Comparison of ENCODE assay signal across 13 mouse cellular contexts in genomic region chr17:42909376-42909775, GRCm38 (mm10). TPM values are rescaled to one million over a fixed set of nuclear protein-coding genes. Genes with fewer than 3 reads are reported as not detected.
A peak's percentile ranks its signal among the peaks of the same experiment; 100 is the strongest.
DNase-seq lines count a peak whose midpoint lies in the region; ATAC-seq and TF ChIP-seq lines count a peak whose summit lies in the region.
"Had no signal": no experiment of that assay in that cellular context is flagged by ENCODE, and none has a peak within 500 bp of the region (broad histone marks: within the 10 kb centered on the region; RNA-seq: fewer than 3 reads in every experiment).

No protein-coding gene starts in this region.

- intact Hi-C loops in left cerebral cortex, postnatal 36 days (cut with DNase I), result no loop called here

- no peak for TF ChIP-seq POLR2A in cerebellum, adult 2 months (IDR thresholded peaks at IDR 0.05; ENCODE audit: borderline replicate concordance, insufficient read depth, low read length)

- peak; percentile 77 for DNase-seq in lung, postnatal 0 days (ENCODE audit: low spot score)
- no peak for DNase-seq in lung, postnatal 25 days (ENCODE audit: low spot score)
- DNase-seq in intestine, embryonic 14.5 days (ENCODE audit: low spot score), result peak; percentile 57
- DNase-seq in kidney, postnatal 10 days, result peak; percentile 26
- no peak for DNase-seq in cerebellum, adult 2 months
- DNase-seq in left cerebral cortex, postnatal 36 days (ENCODE audit: low spot score in 2 of 2), result no peak
- DNase-seq in layer of hippocampus, adult 9-11 months, result no peak
- DNase-seq: gastrocnemius, adult 2 months; thymus, postnatal 36 days had no signal

- 50% methylated on average over 9 of the region's 9 CpGs for WGBS in lung, postnatal 0 days
- 41% methylated on average over 9 of the region's 9 CpGs for WGBS in intestine, embryonic 14.5 days
- 47% methylated on average over 9 of the region's 9 CpGs for WGBS in stomach, embryonic 15.5 days
- 84% methylated on average over 9 of the region's 9 CpGs for WGBS in cerebellum, adult 2 months

- H3K27me3 ChIP-seq in lung, postnatal 0 days (replicated peaks; ENCODE audit: insufficient read depth, low read length), result no peaks in the 10 kb centered on the region
- no peaks in the 10 kb centered on the region for H3K27me3 ChIP-seq in intestine, embryonic 14.5 days (replicated peaks; ENCODE audit: control insufficient read depth, insufficient read depth, low read length)
- no peaks in the 10 kb centered on the region for H3K27me3 ChIP-seq in stomach, embryonic 15.5 days (replicated peaks)
- H3K27me3 ChIP-seq in cerebellum, adult 2 months (ENCODE audit: control insufficient read depth, insufficient read depth, low read length), result no peaks in the 10 kb centered on the region

- no peak overlapping the region for H3K9ac ChIP-seq in lung, postnatal 0 days (replicated peaks; ENCODE audit: low read depth)
- H3K9ac ChIP-seq in intestine, embryonic 14.5 days (ENCODE audit: low read length), result no peak overlapping the region
- no peak overlapping the region for H3K9ac ChIP-seq in stomach, embryonic 15.5 days

- H3K4me2 ChIP-seq in lung, postnatal 0 days (replicated peaks; ENCODE audit: low read depth, low read length), result no peak overlapping the region
- no peak overlapping the region for H3K4me2 ChIP-seq in intestine, embryonic 14.5 days (ENCODE audit: low read length)
- H3K4me2 ChIP-seq in stomach, embryonic 15.5 days, result no peak overlapping the region

- H3K36me3 ChIP-seq in lung, postnatal 0 days (ENCODE audit: insufficient read depth, low read length), result no peaks in the 10 kb centered on the region
- no peaks in the 10 kb centered on the region for H3K36me3 ChIP-seq in intestine, embryonic 14.5 days (ENCODE audit: control insufficient read depth, insufficient read depth, low read length)
- H3K36me3 ChIP-seq in stomach, embryonic 15.5 days, result no peaks in the 10 kb centered on the region

- H3K4me1 ChIP-seq in lung, postnatal 0 days (ENCODE audit: insufficient read depth, low read depth, low read length), result no peaks in the 10 kb centered on the region
- H3K4me1 ChIP-seq in intestine, embryonic 14.5 days (replicated peaks; ENCODE audit: control insufficient read depth, insufficient read depth, low read length), result no peaks in the 10 kb centered on the region; the same call in 1 of the 2 replicates
- no peaks in the 10 kb centered on the region for H3K4me1 ChIP-seq in stomach, embryonic 15.5 days
- no peaks in the 10 kb centered on the region for H3K4me1 ChIP-seq in cerebellum, adult 2 months (ENCODE audit: control insufficient read depth, insufficient read depth, low read length)

- H3K4me3 ChIP-seq in lung, postnatal 0 days (ENCODE audit: low read depth, low read length), result no peak overlapping the region
- H3K4me3 ChIP-seq in intestine, embryonic 14.5 days (ENCODE audit: low read depth, low read length), result no peak overlapping the region
- no peak overlapping the region for H3K4me3 ChIP-seq in stomach, embryonic 15.5 days (replicated peaks)
- no peak overlapping the region for H3K4me3 ChIP-seq in cerebellum, adult 2 months (replicated peaks; ENCODE audit: insufficient read depth, low read depth, low read length)
- H3K4me3 ChIP-seq: gastrocnemius, adult 2 months had no signal

- peak; percentile 75 for ATAC-seq in lung, postnatal 0 days
- ATAC-seq in intestine, embryonic 14.5 days (replicated peaks; ENCODE audit: low FRiP score, low TSS enrichment, low read depth), result peak; percentile 75
- ATAC-seq in stomach, embryonic 15.5 days (ENCODE audit: insufficient read depth, low FRiP score, low read depth), result peak; percentile 60
- ATAC-seq: activated CD4-positive, CD25-positive, alpha-beta regulatory T cell, adult 4 months; hindbrain, postnatal 0 days had no signal

- no peak for TF ChIP-seq CTCF in lung, postnatal 0 days (IDR thresholded peaks at IDR 0.05)
- TF ChIP-seq CTCF in cerebellum, adult 2 months (IDR thresholded peaks at IDR 0.05; ENCODE audit: borderline replicate concordance, insufficient read depth, low read depth, low read length), result no peak

- no peaks in the 10 kb centered on the region for H3K9me3 ChIP-seq in lung, postnatal 0 days (ENCODE audit: low read length)
- H3K9me3 ChIP-seq in intestine, embryonic 14.5 days (ENCODE audit: control insufficient read depth, low read length), result no peaks in the 10 kb centered on the region
- no peaks in the 10 kb centered on the region for H3K9me3 ChIP-seq in stomach, embryonic 15.5 days

- 0 out of 2 replicates have a peak, but pooled peaks have one; percentile 7 for TF ChIP-seq EP300 in lung, postnatal 0 days (IDR thresholded peaks at IDR 0.05)

- H3K27ac ChIP-seq in lung, postnatal 0 days (ENCODE audit: low read length), result peak overlapping the region; percentile 43; the same call in 1 of the 2 replicates
- H3K27ac ChIP-seq in intestine, embryonic 14.5 days (ENCODE audit: low read depth), result peak overlapping the region; percentile 74; the same call in 1 of the 2 replicates
- H3K27ac ChIP-seq in stomach, embryonic 15.5 days, result peak overlapping the region; percentile 84
- H3K27ac ChIP-seq in cerebellum, adult 2 months (ENCODE audit: insufficient read depth, low read length), result no peak overlapping the region
- H3K27ac ChIP-seq: gastrocnemius, adult 2 months; hindbrain, postnatal 0 days; macrophage had no signal

RNA-seq across cellular contexts. Expression of gene Cd2ap, which starts 32.9 kb away (rescaled TPM):
- 23.1 and 27.3 TPM in 2 replicates for polyA plus RNA-seq in lung, postnatal 0 days (2015; fragmentation: Nextera tagmentation; extraction: Ambion mirVana)
- polyA plus RNA-seq in intestine, embryonic 14.5 days (2014; fragmentation: Nextera tagmentation; extraction: Ambion mirVana), result 37.6 and 40.4 TPM in 2 replicates
- polyA plus RNA-seq in stomach, embryonic 15.5 days (2015; fragmentation: Nextera tagmentation; extraction: Ambion mirVana), result 37.4 and 45.7 TPM in 2 replicates
- polyA plus RNA-seq in cerebellum, adult 2 months (2012; rRNA removed), result 19.3 and 20.1 TPM in 2 replicates
- 10 to 100 TPM; 16.9 to 26.4 TPM for total RNA-seq in left cerebral cortex, postnatal 36 days (2021)

Comparison
In these comparisons a context has a peak if more than half of its experiments do, and no peak if none do; other contexts are left out.
1. DNase-seq: peak in lung, postnatal 0 days (single experiment), intestine, embryonic 14.5 days (single experiment) and kidney, postnatal 10 days (single experiment); none in lung, postnatal 25 days (single experiment), cerebellum, adult 2 months (0 of 2), left cerebral cortex, postnatal 36 days (0 of 2) and layer of hippocampus, adult 9-11 months (single experiment).
2. Peak in every context shown above with its lines, with median percentiles within 50 percentile points of each other: ATAC-seq.